Mouse (Mus musculus) testis, adult 2 months (tissue): ENCODE results near the gene Rnasek. TPM values are rescaled to one million over a fixed set of nuclear protein-coding genes. Genes with fewer than 3 reads are reported as not detected.

Experiments
- H3K27ac ChIP-seq: fragments of 200-500 bp; 2 replicates; pipeline ENCODE4 v1.5.1; 2012; ENCODE audit warnings: low read depth, low read length; ENCODE audit not compliant: control insufficient read depth, insufficient read depth
- H3K27me3 ChIP-seq: fragments of 200-500 bp; 2 replicates; pipeline ENCODE4 v1.6.1; 2012; ENCODE audit warnings: mild to moderate bottlenecking, low read length, moderate library complexity; ENCODE audit not compliant: control insufficient read depth, insufficient read depth
- H3K36me3 ChIP-seq: fragments of 200-500 bp; 2 replicates; pipeline ENCODE4 v1.6.1; 2012; ENCODE audit warnings: mild to moderate bottlenecking, low read length; ENCODE audit not compliant: control insufficient read depth, insufficient read depth
- H3K4me1 ChIP-seq: fragments of 200-500 bp; 2 replicates; pipeline ENCODE4 v1.6.1; 2012; ENCODE audit warnings: low read length; ENCODE audit not compliant: control insufficient read depth, insufficient read depth
- H3K4me3 ChIP-seq: fragments of 200-500 bp; 2 replicates; pipeline ENCODE4 v1.5.1; 2012; ENCODE audit warnings: low read depth, mild to moderate bottlenecking, low read length, moderate library complexity, mixed read lengths; ENCODE audit not compliant: control insufficient read depth
- CTCF ChIP-seq: fragments of 200-500 bp; IDR thresholded peaks from 2 replicates; pipeline ENCODE4 v1.5.1; 2012; ENCODE audit warnings: low read depth, mild to moderate bottlenecking, inconsistent platforms, low read length, moderate library complexity; ENCODE audit not compliant: control insufficient read depth, insufficient read depth, insufficient replicate concordance
- POLR2A ChIP-seq: fragments of 200-500 bp; IDR thresholded peaks from 2 replicates; pipeline ENCODE4 v1.6.1; 2012; ENCODE audit warnings: low read depth, mild to moderate bottlenecking, inconsistent platforms, low read length, moderate library complexity; ENCODE audit not compliant: control insufficient read depth
- polyA plus RNA-seq: library from polyadenylated mRNA; depleted of rRNA; stranded (reverse); fragments of >200 nt; gene quantifications from 2 replicates; pipeline ENCODE4 v1.2.3, GENCODE M21; 2012

Rnasek gene
- polyA plus RNA-seq, 1 experiment = 112 TPM

- Histone ChIP-seq H3K27me3 (no peaks in the 10 kb centered on the region; the same call in none of the 2 replicates), H3K4me1 (peaks cover 33% of the 10 kb centered on the region)
- TF ChIP-seq POLR2A = no peak
- no peak for TF ChIP-seq CTCF
Measured at GRCm38 (mm10) chr11:70216103-70216502, 23.5 kb downstream of the Rnasek start.

DNA sequence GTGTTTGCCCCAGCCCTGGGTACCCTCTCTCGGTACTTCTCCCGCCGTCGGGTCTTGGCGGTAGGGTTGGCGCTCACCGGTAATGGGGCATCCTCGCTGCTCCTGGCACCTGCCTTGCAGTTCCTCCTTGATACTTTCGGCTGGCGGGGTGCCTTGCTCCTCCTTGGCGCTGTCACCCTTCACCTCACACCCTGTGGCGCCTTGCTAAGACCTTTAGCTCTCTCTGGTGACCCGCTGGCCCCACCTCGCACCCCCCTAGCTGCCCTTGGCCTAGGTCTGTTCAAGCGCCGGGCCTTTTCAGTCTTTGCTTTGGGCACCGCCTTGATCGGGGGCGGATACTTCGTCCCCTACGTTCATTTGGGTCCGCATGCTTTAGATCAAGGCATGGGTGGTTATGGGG lies 24.3 kb downstream of the Rnasek start:
- Histone ChIP-seq H3K27me3 (no peaks in the 10 kb centered on the region; the same call in 1 of the 2 replicates), H3K36me3 (no peaks in the 10 kb centered on the region), H3K4me3 (no peak overlapping the region), H3K27ac (no peak overlapping the region), H3K4me1 (peaks cover 25% of the 10 kb centered on the region)
- TF ChIP-seq CTCF (no peak), POLR2A (no peak)

More at GRCm38 (mm10) chr11:70216103-70216502, 23.5 kb downstream of the Rnasek start:
- Histone ChIP-seq H3K36me3 (no peaks in the 10 kb centered on the region), H3K4me3 (no peak overlapping the region), H3K27ac (no peak overlapping the region)

GRCm38 (mm10) chr11:70214856-70215209 lies 24.8 kb downstream of the Rnasek start:
- no peaks in the 10 kb centered on the region for H3K36me3 ChIP-seq
- H3K4me3 ChIP-seq = peak overlapping the region; percentile 7
- peaks cover 22% of the 10 kb centered on the region for H3K4me1 ChIP-seq
- no peaks in the 10 kb centered on the region for H3K27me3 ChIP-seq
- no peak for TF ChIP-seq CTCF
- TF ChIP-seq POLR2A = no peak
- H3K27ac ChIP-seq = no peak overlapping the region

DNA sequence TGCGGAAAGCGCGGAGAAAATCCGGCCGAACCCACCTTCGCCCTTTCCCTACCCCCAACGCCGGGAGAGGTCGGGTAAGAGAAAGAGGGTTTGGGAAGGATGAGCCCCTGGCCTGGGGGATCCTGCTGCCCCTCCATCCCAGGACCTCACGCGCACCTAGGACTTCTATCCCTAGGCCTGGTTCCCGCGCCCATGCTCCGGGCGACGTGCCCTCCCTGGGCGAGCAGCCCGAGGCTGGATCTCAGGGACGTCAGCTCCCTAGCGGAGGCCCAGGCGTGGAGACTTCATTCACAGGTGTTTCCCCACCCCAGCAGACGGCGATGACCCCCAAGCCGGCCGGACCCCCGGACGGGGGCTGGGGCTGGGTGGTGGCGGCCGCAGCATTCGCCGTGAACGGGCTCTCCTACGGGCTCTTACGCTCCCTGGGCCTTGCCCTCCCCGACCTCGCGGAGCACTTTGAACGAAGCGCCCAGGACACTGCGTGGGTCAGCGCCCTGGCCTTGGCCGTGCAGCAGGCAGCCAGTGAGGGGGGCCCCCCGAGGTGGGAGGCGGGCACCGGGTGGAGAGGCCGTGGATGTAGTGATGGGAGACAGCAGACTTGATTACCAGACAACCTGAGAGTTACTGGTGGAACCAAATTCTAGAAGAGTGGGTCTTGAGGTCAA lies 25.3 kb downstream of the Rnasek start:
- no peak overlapping the region for H3K27ac ChIP-seq
- TF ChIP-seq POLR2A (no peak), CTCF (no peak)
- H3K4me3 ChIP-seq = peak overlapping the region; percentile 7
- no peaks in the 10 kb centered on the region for H3K36me3 ChIP-seq
- no peaks in the 10 kb centered on the region for H3K27me3 ChIP-seq
- H3K4me1 ChIP-seq = peaks cover 22% of the 10 kb centered on the region

GRCm38 (mm10) chr11:70213736-70214135 lies 25.9 kb downstream of the Rnasek start:
- TF ChIP-seq CTCF (no peak), POLR2A (no peak)
- Histone ChIP-seq H3K4me3 (no peak overlapping the region), H3K27ac (no peak overlapping the region), H3K27me3 (no peaks in the 10 kb centered on the region), H3K36me3 (no peaks in the 10 kb centered on the region), H3K4me1 (peaks cover 22% of the 10 kb centered on the region)

- TF ChIP-seq POLR2A = no peak
- TF ChIP-seq CTCF = no peak
- Histone ChIP-seq H3K4me3 (no peak overlapping the region), H3K27ac (0 out of 2 replicates have a peak overlapping the region, but pooled peaks have one; percentile 3), H3K36me3 (no peaks in the 10 kb centered on the region), H3K4me1 (peaks cover 22% of the 10 kb centered on the region), H3K27me3 (no peaks in the 10 kb centered on the region)
Measured at GRCm38 (mm10) chr11:70212896-70213295, 26.7 kb downstream of the Rnasek start.

DNA sequence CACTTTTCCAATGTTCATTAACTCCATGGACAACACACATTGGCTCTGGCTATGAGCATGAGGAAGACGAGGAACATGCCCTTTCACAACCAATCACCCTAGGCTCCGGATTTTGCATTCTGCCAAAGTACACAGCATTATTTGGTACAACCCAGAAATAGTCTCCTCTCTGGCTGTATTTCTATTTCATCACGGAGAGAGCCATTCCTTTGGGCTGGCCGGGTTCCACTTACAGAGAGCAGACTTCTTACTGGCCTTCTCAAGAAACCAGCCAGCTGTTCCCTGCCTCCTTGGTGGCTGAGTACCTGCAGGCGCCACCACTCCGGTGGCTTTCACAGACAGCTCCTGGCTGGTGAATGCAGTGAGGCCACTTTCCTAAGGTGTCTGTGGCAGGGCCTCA lies 27.2 kb downstream of the Rnasek start, which contains the start of gene Slc16a11:
Slc16a11 (plus strand) TSS at position 330 of the 400 bp plus-strand sequence.
- Histone ChIP-seq H3K27me3 (no peaks in the 10 kb centered on the region), H3K27ac (0 out of 2 replicates have a peak within 1 kb of the TSS, but pooled peaks have one; percentile 5), H3K36me3 (no peaks in the 10 kb centered on the region), H3K4me3 (no peak within 1 kb of the TSS), H3K4me1 (peaks cover 22% of the 10 kb centered on the region)
- no peak for TF ChIP-seq CTCF
- TF ChIP-seq POLR2A = no peak

GRCm38 (mm10) chr11:70211972-70212371 lies 27.7 kb downstream of the Rnasek start:
- Histone ChIP-seq H3K27me3 (no peaks in the 10 kb centered on the region), H3K4me1 (peaks cover 22% of the 10 kb centered on the region)

More at GRCm38 (mm10) chr11:70211972-70212371, 27.7 kb downstream of the Rnasek start:
- TF ChIP-seq CTCF (no peak), POLR2A (no peak)
- no peaks in the 10 kb centered on the region for H3K36me3 ChIP-seq
- no peak overlapping the region for H3K4me3 ChIP-seq
- H3K27ac ChIP-seq = 0 out of 2 replicates have a peak overlapping the region, but pooled peaks have one; percentile 5
